12 mouse cellular contexts compared by ENCODE assay signal in the genomic region with DNA sequence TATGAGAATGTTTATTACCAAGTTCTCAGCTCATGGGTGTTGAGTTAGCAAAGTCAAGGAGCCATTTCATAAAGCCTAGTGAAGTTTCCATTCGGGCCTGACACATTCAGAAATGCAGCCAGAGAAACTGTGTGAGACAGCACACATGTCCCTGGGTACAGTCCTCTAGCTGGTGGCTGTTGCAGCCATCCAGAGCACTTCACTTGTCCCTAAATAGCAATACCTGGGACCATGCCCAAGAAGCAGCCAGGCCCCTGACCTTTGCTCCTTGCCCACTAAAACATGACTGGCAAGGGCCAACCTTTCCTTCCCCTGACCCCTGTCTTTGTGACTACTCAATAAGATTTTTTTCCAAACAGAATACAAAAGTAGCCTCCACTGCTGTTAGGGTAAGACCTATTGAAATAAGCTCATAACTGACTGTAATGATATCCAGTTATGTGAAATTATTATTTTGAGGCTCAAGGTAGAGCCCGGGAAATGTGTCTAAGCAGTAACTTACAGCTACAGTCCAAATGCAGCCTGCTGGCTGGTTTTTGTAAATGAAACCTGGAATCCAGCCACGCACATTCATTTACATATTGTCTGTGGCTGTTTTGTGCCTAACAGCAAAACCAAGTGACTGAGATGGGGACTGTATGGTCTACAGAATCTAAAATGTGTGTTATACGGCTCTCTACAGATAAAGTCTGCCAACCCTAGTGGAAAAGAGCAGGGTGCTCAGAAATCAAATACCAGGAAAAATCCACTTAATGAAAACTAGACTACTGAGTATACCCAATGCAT.
DNase-seq lines count a peak whose midpoint lies in the region; ATAC-seq lines count a peak whose summit lies in the region.
"Had no signal": no experiment of that assay in that cellular context is flagged by ENCODE, and none has a peak within 500 bp of the region (broad histone marks: within the 10 kb centered on the region; RNA-seq: fewer than 3 reads in every experiment).

No protein-coding gene starts in this region.

- H3K9me3 ChIP-seq in hindbrain, embryonic 10.5 days = no peaks in the 10 kb centered on the region
- H3K9me3 ChIP-seq in hindbrain, embryonic 12.5 days (replicated peaks) = no peaks in the 10 kb centered on the region
- no peaks in the 10 kb centered on the region for H3K9me3 ChIP-seq in heart, embryonic 13.5 days
- H3K9me3 ChIP-seq: embryonic facial prominence, embryonic 15.5 days; limb, embryonic 10.5 days had no signal

- no peak overlapping the region for H3K9ac ChIP-seq in hindbrain, embryonic 12.5 days
- H3K9ac ChIP-seq in heart, embryonic 13.5 days = no peak overlapping the region
- H3K9ac ChIP-seq: embryonic facial prominence, embryonic 15.5 days had no signal

- ATAC-seq in hindbrain, embryonic 12.5 days (ENCODE audit: low FRiP score) = no peak
- ATAC-seq in heart, embryonic 13.5 days (ENCODE audit: extremely low read depth, insufficient number of reproducible peaks, low FRiP score, low TSS enrichment) = no peak

- H3K36me3 ChIP-seq in hindbrain, embryonic 10.5 days = peaks cover 39% of the 10 kb centered on the region; the same call in 1 of the 2 replicates
- no peaks in the 10 kb centered on the region for H3K36me3 ChIP-seq in hindbrain, embryonic 12.5 days
- H3K36me3 ChIP-seq in heart, embryonic 13.5 days = no peaks in the 10 kb centered on the region; the same call in none of the 2 replicates
- H3K36me3 ChIP-seq: embryonic facial prominence, embryonic 15.5 days had no signal

- 79% methylated on average over 4 of the region's 4 CpGs for WGBS in hindbrain, embryonic 10.5 days
- WGBS in hindbrain, embryonic 12.5 days = 63% methylated on average over 4 of the region's 4 CpGs
- 70% methylated on average over 4 of the region's 4 CpGs for WGBS in heart, embryonic 13.5 days

- peak overlapping the region; percentile 59; the same call in 1 of the 2 replicates for H3K27ac ChIP-seq in hindbrain, embryonic 10.5 days
- H3K27ac ChIP-seq in hindbrain, embryonic 12.5 days = no peak overlapping the region
- H3K27ac ChIP-seq in heart, embryonic 13.5 days (replicated peaks) = peak overlapping the region; percentile 76
- H3K27ac ChIP-seq: embryonic facial prominence, embryonic 15.5 days; limb, embryonic 10.5 days had no signal

- peaks cover 95% of the 10 kb centered on the region for H3K4me1 ChIP-seq in hindbrain, embryonic 10.5 days (replicated peaks)
- peaks cover 78% of the 10 kb centered on the region for H3K4me1 ChIP-seq in hindbrain, embryonic 12.5 days
- peaks cover 93% of the 10 kb centered on the region for H3K4me1 ChIP-seq in heart, embryonic 13.5 days

- no peak for DNase-seq in hindbrain, embryonic 10.5 days (ENCODE audit: low spot score)
- peak; percentile 43 for DNase-seq in adipocyte (ENCODE audit: low spot score)
- peak; percentile 60 to 79 for DNase-seq in kidney, postnatal 25 days
- no peak for DNase-seq in adrenal gland, postnatal 4 days (ENCODE audit: low spot score in 2 of 2)
- DNase-seq in ovary, postnatal 10 days (ENCODE audit: low spot score) = no peak
- no peak for DNase-seq in embryo, embryonic 10.5 days (ENCODE audit: low spot score)
- DNase-seq: cerebellum, adult 11 months; thymus, adult 2 months had no signal

- no peak overlapping the region for H3K4me3 ChIP-seq in hindbrain, embryonic 10.5 days
- H3K4me3 ChIP-seq in hindbrain, embryonic 12.5 days = no peak overlapping the region
- no peak overlapping the region for H3K4me3 ChIP-seq in heart, embryonic 13.5 days
- H3K4me3 ChIP-seq: embryonic facial prominence, embryonic 15.5 days; limb, embryonic 10.5 days had no signal

- H3K27me3 ChIP-seq in hindbrain, embryonic 10.5 days (ENCODE audit: insufficient read depth, poor library complexity, severe bottlenecking) = no peaks in the 10 kb centered on the region
- H3K27me3 ChIP-seq in hindbrain, embryonic 12.5 days = no peaks in the 10 kb centered on the region
- no peaks in the 10 kb centered on the region for H3K27me3 ChIP-seq in heart, embryonic 13.5 days (replicated peaks)
- H3K27me3 ChIP-seq: embryonic facial prominence, embryonic 15.5 days had no signal

- H3K4me2 ChIP-seq in hindbrain, embryonic 12.5 days (replicated peaks) = no peak overlapping the region
- no peak overlapping the region for H3K4me2 ChIP-seq in heart, embryonic 13.5 days
- H3K4me2 ChIP-seq: embryonic facial prominence, embryonic 15.5 days had no signal

Comparison
In these comparisons a context has a peak if more than half of its experiments do, and no peak if none do; other contexts are left out.
1. DNase-seq: peak in adipocyte (single experiment) and kidney, postnatal 25 days (2 of 2); none in hindbrain, embryonic 10.5 days (single experiment), adrenal gland, postnatal 4 days (0 of 2), ovary, postnatal 10 days (single experiment) and embryo, embryonic 10.5 days (single experiment).